Mouse (Mus musculus): ENCODE measurements at regions not wholly inside any gene's neighbourhood (a gene's known extent, or its start where the extent isn't known, plus 50 kb on each side); places are given as distances from the start of the nearest gene placed in this dataset.

DNA sequence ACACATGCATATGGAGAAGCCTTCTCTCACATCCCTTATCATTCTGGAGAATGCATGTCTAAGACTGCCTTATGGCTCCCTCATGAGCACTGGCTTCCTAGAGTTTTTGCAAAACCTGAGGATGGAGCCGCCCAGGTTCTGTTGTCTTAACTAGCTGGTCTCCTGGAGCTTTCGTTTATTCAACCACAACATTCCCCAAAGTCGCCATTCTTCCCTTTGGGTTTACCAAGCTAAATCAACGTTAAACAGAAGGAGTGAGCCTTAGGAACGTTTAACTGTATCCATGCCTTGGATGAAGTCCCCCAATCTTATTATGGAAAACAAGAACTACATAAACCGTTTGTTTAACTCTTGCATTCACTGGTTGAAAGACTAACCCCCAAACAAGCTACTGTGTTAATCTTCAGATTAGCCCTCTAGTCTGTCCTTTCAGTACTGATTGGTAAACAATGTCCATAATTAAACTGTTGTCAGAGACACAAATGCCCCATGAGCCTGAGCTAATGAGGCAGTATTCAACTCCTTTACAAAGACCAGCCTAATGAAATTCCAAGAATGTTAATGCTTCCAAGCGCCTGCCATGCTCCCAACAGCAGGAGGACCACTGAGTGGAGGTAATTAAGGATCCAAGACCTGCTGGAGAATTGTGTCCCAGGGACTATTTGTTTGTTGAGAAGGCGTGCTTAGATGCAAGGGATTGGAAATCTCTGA lies 121.1 kb upstream of the Cdkn3 start:
- no peak for DNase-seq (ENCODE audit: low spot score in 2 of 2)

GRCm38 (mm10) chr14:46638516-46638915 lies 121.8 kb upstream of the Cdkn3 start:
- DNase-seq (ENCODE audit: low spot score in 2 of 2), result no peak

- DNase-seq (ENCODE audit: low spot score in 2 of 2), result no peak
Observed at GRCm38 (mm10) chr14:46637240-46637639, 123.1 kb upstream of the Cdkn3 start.

DNA sequence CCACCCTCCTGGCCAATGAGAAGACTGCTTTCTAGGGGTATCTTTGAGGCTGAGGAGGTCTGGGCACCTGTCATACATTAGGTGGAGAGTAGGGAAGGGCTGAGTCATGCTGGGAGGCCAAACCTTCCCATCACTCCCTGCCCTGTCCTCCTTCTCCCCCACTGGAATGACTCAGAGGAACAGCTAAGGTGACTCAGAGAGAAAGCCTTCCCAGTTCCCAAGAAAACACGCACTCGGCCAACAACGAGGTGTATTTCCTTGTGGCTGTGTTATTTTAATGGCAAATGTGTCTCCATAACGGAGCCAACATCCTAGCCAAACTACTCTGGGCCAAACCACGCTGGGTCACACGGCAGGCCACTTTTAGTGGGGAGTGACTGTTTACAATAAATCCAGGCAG lies 124.0 kb upstream of the Cdkn3 start:
- DNase-seq (ENCODE audit: low spot score in 2 of 2), result no peak

DNA sequence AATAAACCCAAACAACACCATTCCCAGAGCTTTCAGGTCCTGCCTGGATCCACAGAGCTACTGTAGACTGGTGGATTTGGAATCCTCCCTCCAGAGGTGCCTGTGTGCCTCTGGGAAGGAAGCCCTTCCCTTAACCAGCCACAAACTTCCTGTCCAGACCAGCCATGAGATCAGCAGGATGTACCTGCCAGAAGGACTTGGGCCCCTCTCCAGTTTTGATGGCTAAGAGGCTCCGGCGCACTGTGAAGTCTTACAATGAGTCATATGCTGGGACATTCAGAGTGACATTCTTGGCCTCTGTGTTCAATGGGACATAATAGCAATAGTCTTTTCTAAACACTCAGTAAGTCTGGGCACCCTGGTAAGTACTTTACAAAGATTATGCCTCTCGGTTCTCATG lies 125.0 kb upstream of the Cdkn3 start:
- DNase-seq (ENCODE audit: low spot score in 2 of 2), result peak in 1 of 2 experiments; percentile 27

GRCm38 (mm10) chr14:46634656-46635244 lies 125.6 kb upstream of the Cdkn3 start:
- peak in 1 of 2 experiments; percentile 24 for DNase-seq (ENCODE audit: low spot score in 2 of 2)

- DNase-seq (ENCODE audit: low spot score in 2 of 2), result no peak
Observed at GRCm38 (mm10) chr14:46634251-46634650, 126.1 kb upstream of the Cdkn3 start.

DNA sequence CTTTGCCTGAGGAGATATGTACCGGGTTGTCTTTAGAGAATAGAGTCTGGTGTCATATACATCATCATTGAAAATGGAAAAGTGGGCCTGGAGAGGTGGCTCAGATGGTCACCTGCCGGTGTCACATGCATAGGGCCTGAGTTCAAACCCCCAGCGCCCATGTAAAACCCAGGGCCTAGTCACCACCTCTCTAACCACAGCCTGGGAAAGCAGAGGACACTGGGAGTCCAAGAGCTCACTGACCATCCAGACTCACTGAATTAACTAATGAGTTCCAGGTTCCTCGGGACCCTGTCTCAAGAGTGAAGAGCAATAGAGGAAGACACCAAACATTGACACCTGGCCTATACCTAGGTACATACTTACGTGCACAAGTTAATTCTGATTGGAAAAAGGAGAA lies 132.7 kb upstream of the Cdkn3 start:
- DNase-seq (ENCODE audit: low spot score in 2 of 2), result no peak

- DNase-seq (ENCODE audit: low spot score in 2 of 2), result no peak
Observed at GRCm38 (mm10) chr14:46625760-46626159, 134.6 kb upstream of the Cdkn3 start.

- no peak for DNase-seq (ENCODE audit: low spot score in 2 of 2)
Observed at GRCm38 (mm10) chr14:46623645-46624044, 136.7 kb upstream of the Cdkn3 start.

DNA sequence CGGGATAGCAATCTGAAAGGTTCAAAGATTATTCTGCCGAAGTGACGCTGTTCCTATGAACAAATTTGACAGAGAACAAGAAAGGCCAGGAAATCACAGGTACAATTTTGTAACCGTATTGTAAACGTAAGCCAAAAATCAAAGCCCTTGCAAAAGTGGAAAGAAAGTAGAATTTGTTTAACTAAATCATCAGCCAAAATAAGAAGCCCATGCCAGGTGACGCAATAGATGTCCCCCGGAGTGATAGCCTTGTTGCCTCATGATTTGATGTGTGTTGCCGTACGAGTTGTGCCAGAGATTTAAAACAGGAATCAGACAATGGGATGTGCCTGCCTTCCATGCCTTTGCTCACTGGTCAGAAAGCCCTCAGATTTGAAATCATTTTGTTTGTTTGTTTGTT lies 144.3 kb upstream of the Cdkn3 start:
- DNase-seq (ENCODE audit: low spot score in 2 of 2), result no peak

DNA sequence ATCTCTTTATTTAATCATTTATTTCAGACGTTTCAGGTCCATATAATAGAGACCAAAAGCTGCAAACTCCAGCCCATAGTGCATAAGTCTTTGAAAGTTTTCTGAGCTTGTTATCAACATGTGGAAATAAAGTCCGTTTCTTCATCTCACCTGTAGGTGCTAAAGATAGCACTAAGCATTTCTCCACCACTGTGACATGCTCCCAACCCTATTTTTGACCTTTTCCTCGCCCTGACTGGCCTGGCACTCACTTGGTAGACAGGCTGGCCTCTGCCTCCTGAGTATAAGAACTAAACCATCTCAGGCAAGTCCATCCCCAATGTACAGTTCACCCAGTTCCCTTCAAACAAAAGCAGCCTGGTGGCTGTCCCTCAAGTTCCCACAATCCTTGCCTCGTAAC lies 145.4 kb upstream of the Cdkn3 start:
- no peak for DNase-seq (ENCODE audit: low spot score in 2 of 2)

DNA sequence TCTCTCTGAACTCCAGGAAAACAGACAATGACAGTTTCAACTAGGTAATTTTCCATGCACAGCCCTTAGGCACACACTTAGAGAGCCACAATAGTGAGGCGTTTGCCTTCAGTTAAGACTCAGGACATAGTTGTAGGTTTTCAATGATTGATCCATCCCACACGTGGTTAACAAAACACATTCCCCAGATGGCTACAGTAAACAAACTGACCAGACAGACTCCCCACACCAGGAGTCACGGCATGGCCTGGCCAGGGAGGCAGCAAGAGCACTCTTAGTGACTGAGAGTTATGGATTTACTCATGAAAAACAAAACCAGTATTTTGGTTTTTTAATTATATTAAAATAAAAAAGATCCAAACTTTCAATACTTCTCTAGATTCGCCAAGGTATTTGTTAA lies 146.6 kb upstream of the Cdkn3 start:
- no peak for DNase-seq (ENCODE audit: low spot score in 2 of 2)

GRCm38 (mm10) chr14:46613211-46613610 lies 147.1 kb upstream of the Cdkn3 start:
- no peak for DNase-seq (ENCODE audit: low spot score in 2 of 2)

DNA sequence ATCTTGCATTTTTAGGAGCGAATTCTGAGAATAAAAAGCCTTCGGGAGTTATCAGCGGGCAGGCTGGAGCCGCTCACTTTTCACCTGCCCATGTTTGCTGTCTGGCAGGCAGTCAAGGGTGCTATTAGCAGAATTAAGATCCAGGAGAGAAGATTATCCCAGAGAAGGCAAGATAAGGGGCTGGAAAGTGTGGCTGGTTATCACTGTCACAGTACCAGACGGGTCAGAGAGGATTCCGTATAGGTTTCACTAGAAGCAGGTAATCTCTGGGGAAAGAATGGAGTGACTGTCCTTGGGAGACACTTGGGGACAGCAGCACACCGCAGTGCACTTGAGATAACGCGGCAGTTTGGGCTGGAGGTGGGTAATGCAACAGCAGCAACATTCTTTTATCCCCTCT lies 147.8 kb upstream of the Cdkn3 start:
- DNase-seq (ENCODE audit: low spot score in 2 of 2), result no peak

- no peak for DNase-seq (ENCODE audit: low spot score in 2 of 2)
Observed at GRCm38 (mm10) chr14:46610926-46611325, 149.4 kb upstream of the Cdkn3 start.

DNA sequence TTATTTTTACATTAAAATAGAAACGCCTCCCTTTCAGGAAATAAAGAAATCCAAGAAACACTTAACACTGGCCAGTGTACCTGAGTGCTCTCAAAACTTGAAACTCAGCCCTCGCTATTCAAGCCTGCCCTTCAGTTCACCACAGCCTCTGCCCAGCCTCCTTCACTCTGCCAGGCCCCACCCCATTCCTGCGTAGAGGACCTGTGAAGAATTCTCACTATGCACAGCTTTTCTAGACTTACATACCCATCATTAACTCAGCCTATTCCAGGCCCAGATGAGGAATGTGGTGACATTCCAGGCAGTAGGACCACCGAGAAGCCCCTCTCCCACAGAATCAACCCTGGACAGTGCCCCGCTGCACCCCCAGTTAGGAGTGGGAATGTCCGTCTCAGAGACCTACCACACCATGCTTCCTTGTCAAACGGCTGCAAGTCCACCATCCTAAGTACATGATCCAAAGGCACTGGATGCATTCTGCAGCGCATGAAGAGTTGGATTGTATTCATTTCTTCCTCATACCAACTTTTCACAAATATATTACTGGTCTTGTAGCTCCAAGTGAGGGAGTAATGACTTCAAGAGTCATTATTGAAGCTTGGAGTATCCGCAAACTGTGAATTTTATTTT lies 150.0 kb upstream of the Cdkn3 start:
- DNase-seq (ENCODE audit: low spot score in 2 of 2), result no peak

DNA sequence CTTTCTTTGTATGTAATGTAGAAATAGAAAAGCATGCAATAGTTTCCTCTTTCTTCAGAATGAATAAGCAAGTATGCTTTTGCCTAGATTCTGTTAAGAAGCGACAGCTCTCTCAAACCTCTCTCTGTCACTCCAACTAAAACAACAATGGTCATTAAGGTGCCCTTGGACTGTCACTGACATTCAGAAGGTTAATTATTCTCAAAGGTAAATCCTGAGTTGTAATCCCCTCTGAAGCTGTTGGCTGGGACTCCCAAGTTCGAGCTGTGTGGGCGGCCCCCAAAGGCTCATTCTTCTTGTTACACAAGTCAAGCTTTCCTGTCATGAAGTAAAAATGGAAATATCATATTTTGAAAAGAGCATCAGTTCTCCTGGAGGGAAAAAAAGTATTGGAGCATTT lies 153.6 kb upstream of the Cdkn3 start:
- no peak for DNase-seq (ENCODE audit: low spot score in 2 of 2)

- DNase-seq (ENCODE audit: low spot score in 2 of 2), result no peak
Observed at GRCm38 (mm10) chr14:46606037-46606436, 154.3 kb upstream of the Cdkn3 start.

- no peak for DNase-seq (ENCODE audit: low spot score in 2 of 2)
Observed at GRCm38 (mm10) chr14:46604886-46605531, 155.3 kb upstream of the Cdkn3 start.

- DNase-seq (ENCODE audit: low spot score in 2 of 2), result no peak
Observed at GRCm38 (mm10) chr14:46604156-46604885, 156.0 kb upstream of the Cdkn3 start.

Data from gastrocnemius, postnatal 4 days (tissue).